Mouse (Mus musculus) MEL (cell line): ENCODE results near the gene Sugp2.

ENCODE experiments used
- CTCF ChIP-seq, 3 experiments: IDR thresholded peaks in 2 of 3; conservative IDR thresholded peaks in 1 of 3; 2 replicates each; pipeline ENCODE4 v1.5.1; 2011 to 2012; ENCODE audit warnings: low read length in 3 of 3, low read depth in 2 of 3, mild to moderate bottlenecking in 2 of 3, improper control_type of control experiment in 1 of 3, inconsistent platforms in 1 of 3, mixed read lengths in 1 of 3, moderate library complexity in 1 of 3; ENCODE audit not compliant: control insufficient read depth in 1 of 3, insufficient read depth in 1 of 3, poor library complexity in 1 of 3, severe bottlenecking in 1 of 3
- MAFK ChIP-seq: IDR thresholded peaks from 2 replicates; pipeline ENCODE4 v1.6.1; 2011; ENCODE audit warnings: low read depth, mild to moderate bottlenecking, low read length, improper control_type of control experiment, borderline replicate concordance
- MAX ChIP-seq: IDR thresholded peaks from 2 replicates; pipeline ENCODE4 v1.6.1; 2011; ENCODE audit warnings: low read length, improper control_type of control experiment
- POLR2A ChIP-seq, 2 experiments: IDR thresholded peaks; 2 replicates each; pipeline ENCODE4 v1.6.1; 2011 to 2012; ENCODE audit warnings: low read length in 2 of 2, mild to moderate bottlenecking in 2 of 2, control low read depth in 1 of 2, improper control_type of control experiment in 1 of 2, low read depth in 1 of 2, moderate library complexity in 1 of 2; ENCODE audit not compliant: control insufficient read depth in 1 of 2, insufficient read depth in 1 of 2, poor library complexity in 1 of 2
- POLR2AphosphoS2 ChIP-seq: IDR thresholded peaks from 2 replicates; pipeline ENCODE4 v1.6.1; 2011; ENCODE audit warnings: low read length, improper control_type of control experiment
- POLR2AphosphoS5 ChIP-seq: IDR thresholded peaks from 2 replicates; pipeline ENCODE4 v1.6.1; 2012; ENCODE audit warnings: low read depth, borderline replicate concordance, mild to moderate bottlenecking, inconsistent platforms, low read length, moderate library complexity, mixed read lengths
- RCOR1 ChIP-seq: IDR thresholded peaks from 2 replicates; pipeline ENCODE4 v1.6.1; 2012; ENCODE audit warnings: low read depth, mild to moderate bottlenecking, inconsistent platforms, low read length, improper control_type of control experiment
- TCF12 ChIP-seq: IDR thresholded peaks from 2 replicates; pipeline ENCODE4 v1.6.1; 2014; ENCODE audit warnings: low read depth, mild to moderate bottlenecking, inconsistent platforms, low read length, improper control_type of control experiment, moderate library complexity
- USF2 ChIP-seq, 2 experiments: IDR thresholded peaks; 2 replicates each; pipeline ENCODE4 v1.6.1; 2011 to 2012; ENCODE audit warnings: improper control_type of control experiment in 2 of 2, low read length in 2 of 2, borderline replicate concordance in 1 of 2, inconsistent platforms in 1 of 2, low read depth in 1 of 2, mild to moderate bottlenecking in 1 of 2; ENCODE audit not compliant: insufficient read depth in 1 of 2
- ZKSCAN1 ChIP-seq: IDR thresholded peaks from 2 replicates; pipeline ENCODE4 v1.6.1; 2012; ENCODE audit warnings: low read depth, mild to moderate bottlenecking, inconsistent platforms, low read length, improper control_type of control experiment, moderate library complexity

- TF ChIP-seq POLR2AphosphoS5 (no peak), USF2 (IDR thresholded peaks at IDR 0.05; ENCODE audit: borderline replicate concordance in 1 of 2, insufficient read depth in 1 of 2, low read depth in 1 of 2, low read length in 2 of 2) (no peak), POLR2AphosphoS2 (no peak), TCF12 (no peak), RCOR1 (no peak), POLR2A (IDR thresholded peaks at IDR 0.05; ENCODE audit: control insufficient read depth in 1 of 2, insufficient read depth in 1 of 2, low read depth in 1 of 2, low read length in 2 of 2, poor library complexity in 1 of 2) (no peak), CTCF (IDR thresholded peaks at IDR 0.05 in 2 of 3, conservative IDR thresholded peaks at IDR 0.05 in 1 of 3; ENCODE audit: control insufficient read depth in 1 of 3, insufficient read depth in 1 of 3, low read depth in 2 of 3, low read length in 3 of 3, poor library complexity in 1 of 3, severe bottlenecking in 1 of 3) (no peak), MAFK (no peak), MAX (no peak), ZKSCAN1 (no peak)
Measured at GRCm38 (mm10) chr8:70300881-70301280, 66.9 kb downstream of the Sugp2 start.
